18 mouse cellular contexts compared by ENCODE assay signal in genomic region chr6:133987068-133987591, GRCm38 (mm10).
"Had no signal": no experiment of that assay in that cellular context is flagged by ENCODE, and none has a peak within 500 bp of the region (broad histone marks: within the 10 kb centered on the region; RNA-seq: fewer than 3 reads in every experiment).

No protein-coding gene starts in this region.

- H3K4me3 ChIP-seq: layer of hippocampus, adult 2 months; limb, embryonic 12.5 days; limb, embryonic 15.5 days; neural tube, embryonic 12.5 days; stomach, embryonic 15.5 days had no signal

- H3K27me3 ChIP-seq: limb, embryonic 12.5 days; limb, embryonic 15.5 days; neural tube, embryonic 12.5 days; stomach, embryonic 15.5 days had no signal

- DNase-seq: kidney, adult 9 months; kidney, postnatal 14 days; layer of hippocampus, adult 9-11 months; left cerebral cortex, postnatal 4 days; liver, postnatal 0 days; lung, embryonic 14.5 days; midbrain, embryonic 14.5 days; right cerebral cortex, postnatal 25 days; spleen, adult 18-20 months; thymus, postnatal 25 days had no signal

- ATAC-seq: liver, postnatal 0 days; lung, postnatal 0 days had no signal

- H3K4me1 ChIP-seq: limb, embryonic 12.5 days; stomach, embryonic 15.5 days had no signal

- H3K27ac ChIP-seq: layer of hippocampus, adult 2 months; limb, embryonic 12.5 days; limb, embryonic 15.5 days; liver, embryonic 14.5 days; macrophage; neural tube, embryonic 12.5 days; stomach, embryonic 15.5 days had no signal
